Mouse (Mus musculus): ENCODE results near the gene Dmwd. TPM values are rescaled to one million over a fixed set of nuclear protein-coding genes. Genes with fewer than 3 reads are reported as not detected.

Dmwd gene
- polyA plus RNA-seq, 1 experiment: 16.3 TPM

DNA sequence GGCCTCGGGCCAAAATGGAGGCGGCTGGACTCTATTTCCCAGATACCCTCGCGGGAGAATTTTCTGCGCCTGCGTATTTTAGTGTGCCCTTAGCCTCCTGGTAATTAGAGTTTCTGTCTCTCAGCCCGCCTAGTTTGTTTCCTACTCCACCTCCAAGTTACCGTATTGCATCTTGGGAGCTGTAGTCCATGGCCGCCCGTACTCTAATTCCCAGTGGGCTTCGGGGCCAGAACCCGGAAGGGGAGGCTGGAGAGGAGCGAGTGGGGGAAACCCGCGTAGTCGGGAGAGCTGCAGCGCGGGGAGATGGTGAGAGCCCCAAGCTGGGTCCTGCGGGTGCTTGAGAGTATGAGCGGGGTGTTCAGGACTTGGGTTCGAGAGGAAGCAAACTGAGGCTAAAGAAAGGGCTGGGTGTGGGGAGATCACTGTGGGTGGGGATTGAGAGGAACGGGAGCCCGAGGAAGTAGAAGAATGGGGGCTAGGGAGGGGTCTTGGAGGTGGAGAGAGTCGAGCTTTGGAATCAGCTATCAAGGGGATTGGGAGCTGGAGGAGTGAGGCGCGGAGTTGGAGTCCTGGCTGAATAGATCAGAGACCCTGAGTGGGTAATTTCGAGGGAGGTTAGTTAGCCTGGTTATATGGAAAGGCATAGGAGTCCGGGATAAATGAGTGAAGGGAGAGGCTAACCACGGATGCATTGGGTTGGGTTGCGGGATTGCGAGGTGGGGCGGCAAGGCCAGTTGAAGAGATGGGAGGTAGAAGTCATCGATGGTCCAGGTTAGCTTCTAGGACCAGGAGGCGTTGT lies 43.8 kb downstream of the Dmwd start, which contains the start of gene Fbxo46:
Fbxo46 (plus strand) TSS at position 229 of the 799 bp plus-strand sequence.
- Histone ChIP-seq H3K27ac (ENCODE audit: insufficient read depth, low read depth, low read length) (no peak within 1 kb of the TSS), H3K4me3 (ENCODE audit: low read depth, low read length) (peak within 1 kb of the TSS; percentile 86), H3K36me3 (ENCODE audit: control insufficient read depth, insufficient read depth, low read length) (no peaks in the 10 kb centered on the region), H3K27me3 (ENCODE audit: control insufficient read depth, insufficient read depth, low read length) (no peaks in the 10 kb centered on the region), H3K4me1 (ENCODE audit: control insufficient read depth, insufficient read depth, insufficient read length, low read length) (peaks cover 9% of the 10 kb centered on the region)
- TF ChIP-seq CTCF (IDR thresholded peaks at IDR 0.05; ENCODE audit: extremely low read depth, insufficient read length, insufficient replicate concordance, low read depth, low read length) (no peak; the same call in 1 of the 2 replicates), POLR2A (IDR thresholded peaks at IDR 0.05; ENCODE audit: low read depth, low read length) (peak; percentile 94)
- WGBS: 1% methylated on average over 34 of the region's 34 CpGs

DNA sequence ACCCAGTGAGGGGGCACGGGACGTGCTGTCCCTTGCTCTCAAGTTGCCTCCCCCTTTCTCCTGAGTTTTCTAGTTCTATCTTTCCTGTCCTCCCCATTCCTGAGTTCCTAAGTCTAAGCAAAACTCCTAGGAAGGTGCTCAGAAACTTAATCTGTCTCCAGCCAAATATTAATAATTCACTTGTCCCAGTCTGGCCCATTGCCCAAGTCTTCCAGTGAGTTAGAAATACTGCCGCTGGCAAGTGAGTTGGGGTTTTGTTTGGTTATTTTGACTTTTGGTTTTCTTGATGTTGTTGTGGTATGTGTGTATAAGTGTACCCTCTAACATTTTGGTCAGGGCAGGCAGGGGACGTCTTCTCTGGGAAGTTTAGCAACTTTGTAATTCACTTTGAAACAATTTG lies 45.7 kb downstream of the Dmwd start:
- H3K36me3 ChIP-seq (ENCODE audit: control insufficient read depth, insufficient read depth, low read length): peaks cover 3% of the 10 kb centered on the region
- WGBS: 78% methylated on average over 4 of the region's 4 CpGs
- H3K4me3 ChIP-seq (ENCODE audit: low read depth, low read length): no peak overlapping the region
- TF ChIP-seq POLR2A (IDR thresholded peaks at IDR 0.05; ENCODE audit: low read depth, low read length) (no peak), CTCF (IDR thresholded peaks at IDR 0.05; ENCODE audit: extremely low read depth, insufficient read length, insufficient replicate concordance, low read depth, low read length) (no peak)
- H3K4me1 ChIP-seq (ENCODE audit: control insufficient read depth, insufficient read depth, insufficient read length, low read length): peaks cover 10% of the 10 kb centered on the region
- no peak overlapping the region for H3K27ac ChIP-seq (ENCODE audit: insufficient read depth, low read depth, low read length)
- H3K27me3 ChIP-seq (ENCODE audit: control insufficient read depth, insufficient read depth, low read length): no peaks in the 10 kb centered on the region

DNA sequence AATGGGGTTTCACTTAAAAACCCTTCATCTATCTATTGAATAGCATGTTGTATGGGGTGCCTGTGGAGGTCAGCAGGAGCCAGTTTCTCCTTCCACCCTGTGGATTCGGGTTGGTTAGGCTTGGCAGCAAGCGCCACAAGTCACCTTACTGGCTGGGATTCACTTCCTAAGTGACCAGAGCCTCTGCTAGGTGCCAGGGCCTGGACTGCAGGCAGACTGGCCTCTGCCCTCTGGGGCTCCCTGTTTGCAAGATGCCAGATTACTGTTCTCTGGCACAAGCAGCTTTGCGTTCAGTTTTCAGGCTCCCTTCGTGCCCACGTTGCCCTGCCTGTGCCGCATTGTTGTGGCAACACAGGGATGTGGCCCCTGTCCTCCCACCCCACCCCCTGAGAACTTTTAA lies 48.7 kb downstream of the Dmwd start:
- Histone ChIP-seq H3K27me3 (ENCODE audit: control insufficient read depth, insufficient read depth, low read length) (no peaks in the 10 kb centered on the region), H3K4me3 (ENCODE audit: low read depth, low read length) (no peak overlapping the region), H3K4me1 (ENCODE audit: control insufficient read depth, insufficient read depth, insufficient read length, low read length) (peaks cover 5% of the 10 kb centered on the region; the same call in 1 of the 2 replicates), H3K36me3 (ENCODE audit: control insufficient read depth, insufficient read depth, low read length) (peaks cover 9% of the 10 kb centered on the region), H3K27ac (ENCODE audit: insufficient read depth, low read depth, low read length) (no peak overlapping the region)
- WGBS: 85% methylated on average over 6 of the region's 6 CpGs
- TF ChIP-seq POLR2A (IDR thresholded peaks at IDR 0.05; ENCODE audit: low read depth, low read length) (no peak), CTCF (IDR thresholded peaks at IDR 0.05; ENCODE audit: extremely low read depth, insufficient read length, insufficient replicate concordance, low read depth, low read length) (no peak)

DNA sequence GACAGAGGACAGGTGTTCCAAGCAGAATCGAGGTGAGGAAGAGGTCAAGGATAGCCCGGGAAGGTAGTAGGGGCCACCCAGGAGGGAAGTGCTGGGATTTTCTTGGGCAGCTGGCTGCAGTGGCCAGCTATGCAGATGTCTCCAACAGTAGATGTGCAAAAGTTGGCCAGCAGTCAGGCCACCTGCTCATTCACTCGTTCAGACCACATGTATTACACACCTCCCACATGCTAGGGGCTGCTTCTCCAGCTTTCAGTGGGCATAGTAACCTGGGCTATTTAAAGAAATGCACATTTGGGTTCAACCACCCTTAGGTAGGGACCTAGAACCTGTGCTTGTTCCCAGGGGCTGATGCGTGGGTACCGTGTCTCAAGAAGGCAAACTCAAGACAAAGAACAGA lies 51.7 kb downstream of the Dmwd start:
- TF ChIP-seq POLR2A (IDR thresholded peaks at IDR 0.05; ENCODE audit: low read depth, low read length): no peak
- TF ChIP-seq CTCF (IDR thresholded peaks at IDR 0.05; ENCODE audit: extremely low read depth, insufficient read length, insufficient replicate concordance, low read depth, low read length): no peak
- WGBS: 62% methylated on average over 5 of the region's 5 CpGs
- peaks cover 9% of the 10 kb centered on the region for H3K36me3 ChIP-seq (ENCODE audit: control insufficient read depth, insufficient read depth, low read length)
- no peak overlapping the region for H3K27ac ChIP-seq (ENCODE audit: insufficient read depth, low read depth, low read length)
- no peaks in the 10 kb centered on the region for H3K27me3 ChIP-seq (ENCODE audit: control insufficient read depth, insufficient read depth, low read length)
- no peak overlapping the region for H3K4me3 ChIP-seq (ENCODE audit: low read depth, low read length)
- peaks cover 7% of the 10 kb centered on the region; the same call in 1 of the 2 replicates for H3K4me1 ChIP-seq (ENCODE audit: control insufficient read depth, insufficient read depth, insufficient read length, low read length)

DNA sequence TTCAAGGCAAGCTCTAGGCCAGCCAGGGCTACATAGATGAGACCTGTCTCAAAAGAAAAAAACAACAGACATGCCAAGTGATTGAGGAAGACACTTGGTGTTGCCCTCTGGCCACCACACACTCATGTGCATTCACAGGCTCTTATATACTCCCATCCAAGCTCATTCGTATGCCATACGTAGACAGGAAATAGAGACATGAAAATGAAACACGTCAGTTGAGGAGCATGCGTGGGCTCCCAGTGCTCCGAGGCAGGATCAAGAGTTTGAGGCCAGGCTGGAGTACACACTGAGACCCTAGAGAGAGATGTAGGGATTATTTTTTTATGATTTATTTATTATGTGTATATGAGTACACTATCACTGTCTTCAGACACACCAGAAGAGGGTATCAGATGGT lies 53.4 kb downstream of the Dmwd start:
- Histone ChIP-seq H3K27me3 (ENCODE audit: control insufficient read depth, insufficient read depth, low read length) (no peaks in the 10 kb centered on the region), H3K4me1 (ENCODE audit: control insufficient read depth, insufficient read depth, insufficient read length, low read length) (peaks cover 5% of the 10 kb centered on the region; the same call in 1 of the 2 replicates), H3K36me3 (ENCODE audit: control insufficient read depth, insufficient read depth, low read length) (peaks cover 9% of the 10 kb centered on the region), H3K27ac (ENCODE audit: insufficient read depth, low read depth, low read length) (no peak overlapping the region), H3K4me3 (ENCODE audit: low read depth, low read length) (no peak overlapping the region)
- 87% methylated on average over 5 of the region's 5 CpGs for whole genome bisulfite sequencing
- TF ChIP-seq POLR2A (IDR thresholded peaks at IDR 0.05; ENCODE audit: low read depth, low read length) (no peak), CTCF (IDR thresholded peaks at IDR 0.05; ENCODE audit: extremely low read depth, insufficient read length, insufficient replicate concordance, low read depth, low read length) (no peak)

DNA sequence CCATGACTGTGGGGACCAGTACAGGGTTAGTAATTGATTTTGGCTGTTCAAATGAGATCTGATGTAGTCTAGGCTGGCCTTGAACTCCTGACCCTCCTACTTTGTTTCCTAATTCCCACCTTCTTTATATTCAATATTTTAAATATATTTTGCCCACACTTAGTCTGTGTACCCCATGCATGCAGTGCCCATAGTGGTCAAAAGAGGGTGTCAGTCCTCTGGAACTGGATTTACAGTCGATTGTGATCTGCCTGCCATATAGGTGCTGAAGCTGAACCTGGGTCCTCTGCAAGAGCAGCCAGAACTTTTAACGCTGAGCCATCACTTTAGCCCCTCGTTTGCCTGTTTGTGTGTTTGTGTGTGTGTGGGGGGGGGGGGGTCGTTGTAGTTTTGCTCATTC lies 54.6 kb downstream of the Dmwd start:
- 25% methylated on average over 4 of the region's 4 CpGs for WGBS
- no peaks in the 10 kb centered on the region for H3K27me3 ChIP-seq (ENCODE audit: control insufficient read depth, insufficient read depth, low read length)
- no peak overlapping the region for H3K4me3 ChIP-seq (ENCODE audit: low read depth, low read length)
- TF ChIP-seq CTCF (IDR thresholded peaks at IDR 0.05; ENCODE audit: extremely low read depth, insufficient read length, insufficient replicate concordance, low read depth, low read length) (no peak), POLR2A (IDR thresholded peaks at IDR 0.05; ENCODE audit: low read depth, low read length) (no peak)
- H3K27ac ChIP-seq (ENCODE audit: insufficient read depth, low read depth, low read length): peak overlapping the region; percentile 70; the same call in 1 of the 2 replicates
- H3K36me3 ChIP-seq (ENCODE audit: control insufficient read depth, insufficient read depth, low read length): peaks cover 14% of the 10 kb centered on the region
- H3K4me1 ChIP-seq (ENCODE audit: control insufficient read depth, insufficient read depth, insufficient read length, low read length): peaks cover 2% of the 10 kb centered on the region; the same call in 1 of the 2 replicates

DNA sequence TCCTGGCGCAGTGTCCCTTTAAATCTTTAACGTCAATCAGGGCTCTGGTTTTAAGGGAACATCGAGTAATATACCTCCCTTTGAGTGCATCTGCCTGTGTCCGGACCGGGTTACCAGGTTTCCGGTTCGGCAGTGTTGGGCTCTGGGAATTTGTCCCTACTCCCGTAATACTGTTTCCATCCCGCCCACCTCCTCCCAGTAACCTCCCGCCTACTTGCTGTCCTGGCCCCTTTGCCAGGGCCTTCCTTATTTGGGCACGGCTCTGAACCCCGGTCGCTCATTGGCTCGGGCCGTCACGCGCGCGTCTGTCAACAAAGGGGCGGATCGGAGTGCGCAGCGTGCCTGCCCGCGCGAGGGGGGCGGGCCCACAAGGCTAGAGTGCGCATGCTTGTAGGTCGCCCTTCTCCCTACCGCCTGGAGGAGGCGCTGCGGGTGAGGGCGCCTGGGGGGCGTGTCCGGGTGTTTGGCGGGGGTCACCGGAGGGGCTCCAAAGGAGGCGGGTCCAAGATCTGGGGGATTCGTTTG lies 55.4 kb downstream of the Dmwd start:
- peak; percentile 68; the same call in 1 of the 2 replicates for TF ChIP-seq CTCF (IDR thresholded peaks at IDR 0.05; ENCODE audit: extremely low read depth, insufficient read length, insufficient replicate concordance, low read depth, low read length)
- TF ChIP-seq POLR2A (IDR thresholded peaks at IDR 0.05; ENCODE audit: low read depth, low read length): no peak
- WGBS: under 1% methylated on average over 39 of the region's 39 CpGs
- peak overlapping the region; percentile 70 for H3K27ac ChIP-seq (ENCODE audit: insufficient read depth, low read depth, low read length)
- H3K27me3 ChIP-seq (ENCODE audit: control insufficient read depth, insufficient read depth, low read length): no peaks in the 10 kb centered on the region
- peaks cover 2% of the 10 kb centered on the region; the same call in 1 of the 2 replicates for H3K4me1 ChIP-seq (ENCODE audit: control insufficient read depth, insufficient read depth, insufficient read length, low read length)
- peaks cover 20% of the 10 kb centered on the region for H3K36me3 ChIP-seq (ENCODE audit: control insufficient read depth, insufficient read depth, low read length)
- peak overlapping the region; percentile 54 for H3K4me3 ChIP-seq (ENCODE audit: low read depth, low read length)

Other genes starting within 250 kb of the Dmwd start
- 1.9 and 2.2 TPM in 2 replicates for gene Mill2, start 236.3 kb upstream of the Dmwd start, polyA plus RNA-seq (2012; rRNA removed)
- 268 and 499 TPM in 2 replicates for gene Pglyrp1, start 204.9 kb upstream of the Dmwd start, polyA plus RNA-seq (2012; rRNA removed)
- gene Ccdc61, start 165.8 kb upstream of the Dmwd start, polyA plus RNA-seq (2012; rRNA removed): 11.1 and 21.4 TPM in 2 replicates
- gene Nova2, start 150.3 kb upstream of the Dmwd start, polyA plus RNA-seq (2012; rRNA removed): 0.41 and 0.55 TPM in 2 replicates
- not detected in 2 replicates for gene Nanos2, start 88.8 kb upstream of the Dmwd start, polyA plus RNA-seq (2012; rRNA removed)
- gene Mypop, start 85.0 kb upstream of the Dmwd start, polyA plus RNA-seq (2012; rRNA removed): 1.9 and 2.3 TPM in 2 replicates
- gene Irf2bp1, start 72.2 kb upstream of the Dmwd start, polyA plus RNA-seq (2012; rRNA removed): 17.0 and 25.8 TPM in 2 replicates
- 17.8 and 19.9 TPM in 2 replicates for gene Foxa3, start 52.7 kb upstream of the Dmwd start, polyA plus RNA-seq (2012; rRNA removed)
- gene Sympk, start 51.9 kb upstream of the Dmwd start, polyA plus RNA-seq (2012; rRNA removed): 50.4 and 71.8 TPM in 2 replicates
- not detected in 2 replicates for gene Rsph6a, start 21.5 kb upstream of the Dmwd start, polyA plus RNA-seq (2012; rRNA removed)
- 353 and 387 TPM in 2 replicates for gene Dmpk, start 7.6 kb downstream of the Dmwd start, polyA plus RNA-seq (2012; rRNA removed)
- 14.1 and 14.5 TPM in 2 replicates for gene Six5, start 18.4 kb downstream of the Dmwd start, polyA plus RNA-seq (2012; rRNA removed)
- gene Gm4969, start 42.1 kb downstream of the Dmwd start, polyA plus RNA-seq (2012; rRNA removed): not detected in 2 replicates
- gene Fbxo46, start 43.6 kb downstream of the Dmwd start, polyA plus RNA-seq (2012; rRNA removed): 6.1 and 14.9 TPM in 2 replicates
- gene Qpctl, start 73.1 kb downstream of the Dmwd start, polyA plus RNA-seq (2012; rRNA removed): 5.5 and 6.6 TPM in 2 replicates
- gene Snrpd2, start 73.5 kb downstream of the Dmwd start, polyA plus RNA-seq (2012; rRNA removed): 13.2 and 25.8 TPM in 2 replicates
- gene Gipr, start 89.9 kb downstream of the Dmwd start, polyA plus RNA-seq (2012; rRNA removed): 0.53 and 0.62 TPM in 2 replicates
- gene Eml2, start 100.2 kb downstream of the Dmwd start, polyA plus RNA-seq (2012; rRNA removed): 15.8 and 17.2 TPM in 2 replicates
- 3.8 and 4.4 TPM in 2 replicates for gene Gpr4, start 136.3 kb downstream of the Dmwd start, polyA plus RNA-seq (2012; rRNA removed)
- 17.1 and 34.6 TPM in 2 replicates for gene Opa3, start 152.1 kb downstream of the Dmwd start, polyA plus RNA-seq (2012; rRNA removed)
- 183 and 517 TPM in 2 replicates for gene Vasp, start 195.6 kb downstream of the Dmwd start, polyA plus RNA-seq (2012; rRNA removed)
- 1.8 and 11.8 TPM in 2 replicates for gene Ppm1n, start 203.8 kb downstream of the Dmwd start, polyA plus RNA-seq (2012; rRNA removed)
- gene Rtn2, start 206.4 kb downstream of the Dmwd start, polyA plus RNA-seq (2012; rRNA removed): 6.7 and 11.7 TPM in 2 replicates
- 1.7 and 16.7 TPM in 2 replicates for gene Fosb, start 233.8 kb downstream of the Dmwd start, polyA plus RNA-seq (2012; rRNA removed)

All from small intestine, adult 2 months (tissue).